In the genomic region with DNA sequence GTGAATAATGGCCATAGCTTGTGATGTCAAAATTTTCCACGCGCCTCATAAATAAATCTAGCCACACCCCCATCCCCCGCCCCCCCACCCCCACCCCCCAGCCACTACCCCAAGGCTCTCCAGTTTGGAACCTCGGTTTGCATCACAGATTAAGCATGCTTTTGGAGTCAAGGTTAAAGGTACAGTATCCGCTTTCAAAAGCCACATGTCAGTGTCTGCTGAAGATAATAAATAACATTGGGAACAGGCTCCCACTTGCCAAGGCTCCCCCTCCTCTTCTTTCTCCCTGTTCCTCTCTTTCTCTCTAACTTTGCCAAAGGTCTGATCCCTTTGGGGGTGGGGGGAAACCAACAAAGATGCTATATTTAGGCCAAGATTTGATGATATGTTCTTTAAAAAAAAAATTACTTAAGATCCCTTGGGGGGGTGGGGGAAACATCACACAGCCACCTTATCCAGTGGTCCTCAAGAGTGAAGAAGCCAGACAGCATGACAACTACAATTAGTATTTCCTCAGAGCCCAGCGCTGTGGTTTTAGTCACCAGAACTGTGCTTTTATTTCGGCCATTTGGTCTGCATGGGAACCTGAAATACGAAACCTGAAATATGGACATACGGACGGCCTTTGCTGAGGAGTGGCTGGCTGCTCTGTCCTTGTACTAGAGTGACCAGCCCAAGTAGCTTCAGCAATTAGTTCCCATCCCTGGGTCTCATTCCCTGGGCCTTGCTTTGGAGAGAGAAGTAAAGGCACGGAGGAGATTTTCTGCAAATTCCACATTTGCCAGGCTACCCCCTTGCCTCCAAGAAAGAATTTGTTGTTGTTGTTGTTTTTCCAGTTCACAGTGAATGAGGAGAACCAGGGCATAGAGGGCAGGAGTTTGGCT, we compare ENCODE assay signal across 10 mouse cellular contexts.
A peak's percentile ranks its signal among the peaks of the same experiment; 100 is the strongest.
DNase-seq lines count a peak whose midpoint lies in the region; ATAC-seq lines count a peak whose summit lies in the region.
"Had no signal": no experiment of that assay in that cellular context is flagged by ENCODE, and none has a peak within 500 bp of the region (broad histone marks: within the 10 kb centered on the region; RNA-seq: fewer than 3 reads in every experiment).

No protein-coding gene starts in this region.

- H3K4me3 ChIP-seq in forebrain, embryonic 10.5 days = no peak overlapping the region
- H3K4me3 ChIP-seq in forebrain, embryonic 14.5 days (ENCODE audit: low read depth, low read length) = no peak overlapping the region
- no peak overlapping the region for H3K4me3 ChIP-seq in lung, embryonic 15.5 days
- H3K4me3 ChIP-seq in hindbrain, embryonic 15.5 days = no peak overlapping the region
- H3K4me3 ChIP-seq in stomach, embryonic 14.5 days (ENCODE audit: low read depth, low read length) = no peak overlapping the region

- no peak overlapping the region for H3K9ac ChIP-seq in forebrain, embryonic 14.5 days (ENCODE audit: low read length)
- H3K9ac ChIP-seq in lung, embryonic 15.5 days = no peak overlapping the region
- no peak overlapping the region for H3K9ac ChIP-seq in hindbrain, embryonic 15.5 days
- H3K9ac ChIP-seq in stomach, embryonic 14.5 days (replicated peaks; ENCODE audit: low read depth, low read length) = no peak overlapping the region

- WGBS in forebrain, embryonic 10.5 days = 64% methylated on average over 11 of the region's 11 CpGs
- WGBS in forebrain, embryonic 14.5 days = 84% methylated on average over 11 of the region's 11 CpGs
- 44% methylated on average over 11 of the region's 11 CpGs for WGBS in lung, embryonic 15.5 days
- WGBS in hindbrain, embryonic 15.5 days = 75% methylated on average over 11 of the region's 11 CpGs
- 36% methylated on average over 11 of the region's 11 CpGs for WGBS in stomach, embryonic 14.5 days

- peaks cover 48% of the 10 kb centered on the region for H3K4me1 ChIP-seq in forebrain, embryonic 10.5 days
- no peaks in the 10 kb centered on the region for H3K4me1 ChIP-seq in forebrain, embryonic 14.5 days (ENCODE audit: control insufficient read depth, insufficient read depth, low read length)
- peaks cover 14% of the 10 kb centered on the region; the same call in 1 of the 2 replicates for H3K4me1 ChIP-seq in lung, embryonic 15.5 days
- peaks cover 9% of the 10 kb centered on the region; the same call in 1 of the 2 replicates for H3K4me1 ChIP-seq in hindbrain, embryonic 15.5 days (replicated peaks)
- H3K4me1 ChIP-seq in stomach, embryonic 14.5 days (ENCODE audit: control insufficient read depth, insufficient read depth, low read length) = 0 out of 2 replicates have a peak, but pooled peaks cover 8% of the 10 kb centered on the region

- no peaks in the 10 kb centered on the region for H3K36me3 ChIP-seq in forebrain, embryonic 10.5 days (replicated peaks)
- H3K36me3 ChIP-seq in forebrain, embryonic 14.5 days (ENCODE audit: control insufficient read depth, insufficient read depth, low read length) = no peaks in the 10 kb centered on the region
- no peaks in the 10 kb centered on the region for H3K36me3 ChIP-seq in lung, embryonic 15.5 days
- no peaks in the 10 kb centered on the region for H3K36me3 ChIP-seq in hindbrain, embryonic 15.5 days
- no peaks in the 10 kb centered on the region for H3K36me3 ChIP-seq in stomach, embryonic 14.5 days (ENCODE audit: control insufficient read depth, insufficient read depth, low read length)

- ATAC-seq in forebrain, embryonic 14.5 days = no peak
- peak; percentile 19; the same call in 1 of the 2 replicates for ATAC-seq in lung, embryonic 15.5 days (ENCODE audit: borderline replicate concordance, extremely low read depth, low FRiP score, low TSS enrichment)
- no peak for ATAC-seq in hindbrain, embryonic 15.5 days (ENCODE audit: low FRiP score, low read depth)
- ATAC-seq in stomach, embryonic 14.5 days (ENCODE audit: insufficient number of reproducible peaks, insufficient read depth, low FRiP score, low read depth) = no peak

- H3K4me2 ChIP-seq in forebrain, embryonic 14.5 days (ENCODE audit: low read length) = no peak overlapping the region
- peak overlapping the region; percentile 52 for H3K4me2 ChIP-seq in lung, embryonic 15.5 days
- peak overlapping the region; percentile 36; the same call in 1 of the 2 replicates for H3K4me2 ChIP-seq in hindbrain, embryonic 15.5 days
- peak overlapping the region; percentile 39 for H3K4me2 ChIP-seq in stomach, embryonic 14.5 days (replicated peaks; ENCODE audit: low read depth, low read length)

- H3K27me3 ChIP-seq in forebrain, embryonic 10.5 days (ENCODE audit: poor library complexity, severe bottlenecking) = no peaks in the 10 kb centered on the region
- no peaks in the 10 kb centered on the region for H3K27me3 ChIP-seq in forebrain, embryonic 14.5 days (replicated peaks; ENCODE audit: control insufficient read depth, insufficient read depth, low read length)
- H3K27me3 ChIP-seq in lung, embryonic 15.5 days = no peaks in the 10 kb centered on the region
- no peaks in the 10 kb centered on the region for H3K27me3 ChIP-seq in hindbrain, embryonic 15.5 days
- H3K27me3 ChIP-seq in stomach, embryonic 14.5 days (ENCODE audit: control insufficient read depth, insufficient read depth, low read length) = no peaks in the 10 kb centered on the region

- no peak for DNase-seq in forebrain, embryonic 10.5 days (ENCODE audit: extremely low spot score, low spot score)
- DNase-seq in forebrain, embryonic 14.5 days (ENCODE audit: low spot score) = no peak
- DNase-seq in lung, postnatal 25 days (ENCODE audit: low spot score) = no peak
- DNase-seq in cerebellum, postnatal 25 days = no peak
- DNase-seq in cerebellum, adult 11 months = no peak
- DNase-seq: lung, postnatal 4 days; right cerebral cortex, postnatal 14 days had no signal

- H3K27ac ChIP-seq in forebrain, embryonic 10.5 days = peak overlapping the region; percentile 78
- H3K27ac ChIP-seq in forebrain, embryonic 14.5 days (ENCODE audit: low read depth, low read length) = no peak overlapping the region
- no peak overlapping the region for H3K27ac ChIP-seq in lung, embryonic 15.5 days
- H3K27ac ChIP-seq in hindbrain, embryonic 15.5 days (replicated peaks) = no peak overlapping the region
- H3K27ac ChIP-seq in stomach, embryonic 14.5 days (ENCODE audit: low read length) = no peak overlapping the region

- H3K9me3 ChIP-seq in forebrain, embryonic 10.5 days = no peaks in the 10 kb centered on the region; the same call in 1 of the 2 replicates
- H3K9me3 ChIP-seq in forebrain, embryonic 14.5 days (replicated peaks; ENCODE audit: control insufficient read depth, low read length) = 0 out of 2 replicates have a peak, but pooled peaks cover 3% of the 10 kb centered on the region
- H3K9me3 ChIP-seq in lung, embryonic 15.5 days = no peaks in the 10 kb centered on the region
- no peaks in the 10 kb centered on the region for H3K9me3 ChIP-seq in hindbrain, embryonic 15.5 days
- no peaks in the 10 kb centered on the region; the same call in 1 of the 2 replicates for H3K9me3 ChIP-seq in stomach, embryonic 14.5 days (ENCODE audit: control insufficient read depth, low read depth, low read length)
